ENCODE assay signal across 9 mouse cellular contexts in the genomic region with DNA sequence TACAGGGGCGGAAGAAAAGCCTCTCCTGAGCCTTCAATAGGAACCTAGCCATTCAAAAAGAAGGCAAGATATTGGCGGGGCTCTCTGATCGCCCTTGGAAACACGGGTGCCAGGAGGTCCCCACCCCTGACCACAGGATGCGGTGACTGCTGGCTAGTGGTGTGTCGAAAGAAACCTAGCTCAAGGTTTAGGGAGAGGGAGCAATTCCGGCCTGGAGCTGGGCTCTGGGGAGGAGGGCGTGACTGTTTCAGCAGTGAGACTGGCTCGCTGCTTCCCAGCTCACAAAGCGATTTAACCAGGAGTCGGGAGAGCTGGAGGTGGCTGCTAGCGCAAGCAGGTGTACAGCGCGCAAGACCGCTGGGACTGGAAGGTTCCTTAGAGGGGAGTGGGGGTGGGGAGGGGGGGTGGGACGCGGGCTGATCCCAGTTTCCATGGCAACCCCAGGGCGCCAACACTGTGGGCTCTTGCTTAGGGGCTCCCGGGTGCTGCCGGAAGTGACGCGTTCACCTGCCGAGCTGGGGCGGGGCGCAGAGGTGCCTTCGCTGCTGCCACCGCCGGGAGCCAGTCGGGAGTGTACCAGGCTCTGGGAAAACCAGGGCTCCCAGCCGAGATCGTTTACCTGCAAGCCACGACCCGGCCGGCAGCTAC. TPM values are rescaled to one million over a fixed set of nuclear protein-coding genes. Genes with fewer than 3 reads are reported as not detected.
DNase-seq lines count a peak whose midpoint lies in the region; ATAC-seq and TF ChIP-seq lines count a peak whose summit lies in the region.
"Had no signal": no experiment of that assay in that cellular context is flagged by ENCODE, and none has a peak within 500 bp of the region (broad histone marks: within the 10 kb centered on the region; RNA-seq: fewer than 3 reads in every experiment).

A gene (plus strand): TSS at position 307 of the 648 bp plus-strand sequence.

- WGBS in embryonic facial prominence, embryonic 13.5 days = under 1% methylated on average over 34 of the region's 34 CpGs
- under 1% methylated on average over 34 of the region's 34 CpGs for WGBS in heart, embryonic 14.5 days
- under 1% methylated on average over 33 of the region's 34 CpGs for WGBS in kidney, embryonic 16.5 days
- WGBS in midbrain, postnatal 0 days = under 1% methylated on average over 32 of the region's 34 CpGs
- WGBS in stomach, embryonic 16.5 days = under 1% methylated on average over 34 of the region's 34 CpGs

- peaks cover 18% of the 10 kb centered on the region for H3K4me1 ChIP-seq in embryonic facial prominence, embryonic 13.5 days
- peaks cover 6 to 26% of the 10 kb centered on the region in 2 experiments for H3K4me1 ChIP-seq in heart, embryonic 14.5 days (ENCODE audit: control insufficient read depth in 2 of 2, insufficient read depth in 2 of 2, low read length in 2 of 2)
- H3K4me1 ChIP-seq in kidney, embryonic 16.5 days (ENCODE audit: insufficient read depth, low read length) = peaks cover 11% of the 10 kb centered on the region; the same call in 1 of the 2 replicates
- H3K4me1 ChIP-seq in midbrain, postnatal 0 days (ENCODE audit: insufficient read depth, low read length) = peaks cover 11% of the 10 kb centered on the region
- 0 out of 2 replicates have a peak, but pooled peaks cover 6% of the 10 kb centered on the region for H3K4me1 ChIP-seq in stomach, embryonic 16.5 days (ENCODE audit: control insufficient read depth, insufficient read depth, low read length)

- peak; percentile 61 to 70 for DNase-seq in urinary bladder, adult 18-20 months (ENCODE audit: low spot score in 2 of 2)
- no peak for DNase-seq in urinary bladder, adult 2 months (ENCODE audit: low spot score)
- DNase-seq in liver = peak; percentile 71
- peak; percentile 93 for DNase-seq in midbrain, postnatal 0 days (ENCODE audit: low spot score)

- H3K4me3 ChIP-seq in embryonic facial prominence, embryonic 13.5 days = peak within 1 kb of the TSS; percentile 83
- peak within 1 kb of the TSS; percentile 77 to 87 for H3K4me3 ChIP-seq in heart, embryonic 14.5 days (ENCODE audit: control insufficient read depth in 1 of 2, insufficient read depth in 1 of 2, low read depth in 1 of 2, low read length in 2 of 2)
- H3K4me3 ChIP-seq in kidney, embryonic 16.5 days (ENCODE audit: low read length) = peak within 1 kb of the TSS; percentile 63
- peak within 1 kb of the TSS; percentile 83 for H3K4me3 ChIP-seq in midbrain, postnatal 0 days (ENCODE audit: low read depth, low read length)
- peak within 1 kb of the TSS; percentile 79 for H3K4me3 ChIP-seq in stomach, embryonic 16.5 days (replicated peaks; ENCODE audit: low read length)

- H3K9me3 ChIP-seq in embryonic facial prominence, embryonic 13.5 days = no peaks in the 10 kb centered on the region
- no peaks in the 10 kb centered on the region for H3K9me3 ChIP-seq in heart, embryonic 14.5 days (ENCODE audit: control insufficient read depth, low read length)
- H3K9me3 ChIP-seq in kidney, embryonic 16.5 days (ENCODE audit: low read length) = no peaks in the 10 kb centered on the region
- no peaks in the 10 kb centered on the region for H3K9me3 ChIP-seq in midbrain, postnatal 0 days (ENCODE audit: low read length)
- no peaks in the 10 kb centered on the region for H3K9me3 ChIP-seq in stomach, embryonic 16.5 days (replicated peaks; ENCODE audit: control insufficient read depth, low read length)

- H3K27me3 ChIP-seq in embryonic facial prominence, embryonic 13.5 days = no peaks in the 10 kb centered on the region; the same call in 1 of the 2 replicates
- no peaks in the 10 kb centered on the region for H3K27me3 ChIP-seq in heart, embryonic 14.5 days (ENCODE audit: control insufficient read depth, insufficient read depth, low read length)
- 0 out of 2 replicates have a peak, but pooled peaks cover 2% of the 10 kb centered on the region for H3K27me3 ChIP-seq in kidney, embryonic 16.5 days (ENCODE audit: insufficient read depth, low read length)
- no peaks in the 10 kb centered on the region for H3K27me3 ChIP-seq in midbrain, postnatal 0 days (ENCODE audit: insufficient read depth, low read length)
- H3K27me3 ChIP-seq in stomach, embryonic 16.5 days (ENCODE audit: control insufficient read depth, insufficient read depth, low read length) = 0 out of 2 replicates have a peak, but pooled peaks cover 2% of the 10 kb centered on the region

- ATAC-seq in embryonic facial prominence, embryonic 13.5 days (ENCODE audit: insufficient number of reproducible peaks, insufficient read depth, low FRiP score, low TSS enrichment, low read depth) = peak; percentile 89
- peak; percentile 75 for ATAC-seq in heart, embryonic 14.5 days (ENCODE audit: insufficient number of reproducible peaks, insufficient read depth, low FRiP score, low read depth)
- peak; percentile 95 for ATAC-seq in kidney, embryonic 16.5 days (ENCODE audit: low FRiP score, low TSS enrichment)
- peak; percentile 94 for ATAC-seq in midbrain, postnatal 0 days (ENCODE audit: low FRiP score)
- peak; percentile 92 for ATAC-seq in stomach, embryonic 16.5 days (ENCODE audit: insufficient read depth, low FRiP score)

- no peaks in the 10 kb centered on the region for H3K36me3 ChIP-seq in embryonic facial prominence, embryonic 13.5 days
- no peaks in the 10 kb centered on the region for H3K36me3 ChIP-seq in heart, embryonic 14.5 days (ENCODE audit: control insufficient read depth, insufficient read depth, low read length)
- H3K36me3 ChIP-seq in kidney, embryonic 16.5 days (ENCODE audit: insufficient read depth, low read length) = no peaks in the 10 kb centered on the region
- H3K36me3 ChIP-seq in midbrain, postnatal 0 days (ENCODE audit: insufficient read depth, low read length) = no peaks in the 10 kb centered on the region
- no peaks in the 10 kb centered on the region for H3K36me3 ChIP-seq in stomach, embryonic 16.5 days (ENCODE audit: control insufficient read depth, insufficient read depth, low read length)

- H3K4me2 ChIP-seq in embryonic facial prominence, embryonic 13.5 days = peak within 1 kb of the TSS; percentile 82
- H3K4me2 ChIP-seq in heart, embryonic 14.5 days (ENCODE audit: low read length) = peak within 1 kb of the TSS; percentile 73
- H3K4me2 ChIP-seq in kidney, embryonic 16.5 days (replicated peaks; ENCODE audit: low read depth, low read length) = peak within 1 kb of the TSS; percentile 74
- peak within 1 kb of the TSS; percentile 57 for H3K4me2 ChIP-seq in midbrain, postnatal 0 days (ENCODE audit: low read depth, low read length, poor library complexity, severe bottlenecking)
- peak within 1 kb of the TSS; percentile 92 for H3K4me2 ChIP-seq in stomach, embryonic 16.5 days (ENCODE audit: low read depth, low read length)

- TF ChIP-seq CTCF in midbrain, postnatal 0 days (IDR thresholded peaks at IDR 0.05) = peak; percentile 9; the same call in 1 of the 2 replicates

- H3K27ac ChIP-seq in embryonic facial prominence, embryonic 13.5 days = peak within 1 kb of the TSS; percentile 78
- H3K27ac ChIP-seq in heart, embryonic 14.5 days (replicated peaks in 1 of 2; ENCODE audit: control insufficient read depth in 1 of 2, insufficient read depth in 1 of 2, low read depth in 2 of 2, low read length in 2 of 2) = peak within 1 kb of the TSS; percentile 76 to 81
- H3K27ac ChIP-seq in kidney, embryonic 16.5 days (ENCODE audit: low read length) = peak within 1 kb of the TSS; percentile 67
- peak within 1 kb of the TSS; percentile 96 for H3K27ac ChIP-seq in midbrain, postnatal 0 days (ENCODE audit: low read depth, low read length)
- peak within 1 kb of the TSS; percentile 91 for H3K27ac ChIP-seq in stomach, embryonic 16.5 days (ENCODE audit: low read length)

- H3K9ac ChIP-seq in embryonic facial prominence, embryonic 13.5 days = peak within 1 kb of the TSS; percentile 83
- peak within 1 kb of the TSS; percentile 94 for H3K9ac ChIP-seq in heart, embryonic 14.5 days (ENCODE audit: low read length)
- peak within 1 kb of the TSS; percentile 66 for H3K9ac ChIP-seq in kidney, embryonic 16.5 days (replicated peaks; ENCODE audit: low read length)
- peak within 1 kb of the TSS; percentile 93 for H3K9ac ChIP-seq in midbrain, postnatal 0 days (replicated peaks; ENCODE audit: low read length, poor library complexity, severe bottlenecking)
- H3K9ac ChIP-seq in stomach, embryonic 16.5 days (ENCODE audit: low read length) = peak within 1 kb of the TSS; percentile 86

RNA-seq across cellular contexts. Expression of the gene that starts here (rescaled TPM):
- polyA plus RNA-seq in urinary bladder, adult 2 months (2012; rRNA removed) = 8.3 and 9.0 TPM in 2 replicates
- 24.1 and 30.3 TPM in 2 replicates for polyA plus RNA-seq in embryonic facial prominence, embryonic 13.5 days (2015; fragmentation: Nextera tagmentation; extraction: Ambion mirVana)
- 24.6 and 28.7 TPM in 2 replicates for polyA plus RNA-seq in heart, embryonic 14.5 days (2014; fragmentation: Nextera tagmentation; extraction: Ambion mirVana)
- polyA plus RNA-seq in kidney, embryonic 16.5 days (2015; fragmentation: Nextera tagmentation; extraction: Ambion mirVana) = 37.2 and 39.3 TPM in 2 replicates
- 346 and 458 TPM in 2 replicates for total RNA-seq in midbrain, postnatal 0 days (2014; rRNA removed)
- polyA plus RNA-seq in midbrain, postnatal 0 days (2015; fragmentation: Nextera tagmentation; extraction: Ambion mirVana) = 167 and 178 TPM in 2 replicates
- 67.1 and 76.9 TPM in 2 replicates for polyA plus RNA-seq in stomach, embryonic 16.5 days (2015; fragmentation: Nextera tagmentation; extraction: Ambion mirVana)
- total RNA-seq: MEL had no signal
